Mouse (Mus musculus) CH12.LX (cell line): ENCODE data around the gene Dnajc30. TPM values are rescaled to one million over a fixed set of nuclear protein-coding genes. Genes with fewer than 3 reads are reported as not detected.

ENCODE experiments used
- DNase-seq: peaks from one replicate; pipeline ENCODE4 v3.0.0-alpha.2; 2013; ENCODE audit errors: extremely low read depth
- H3K27ac ChIP-seq: 2 replicates; pipeline ENCODE4 v1.5.1; 2012; ENCODE audit warnings: low read depth, mild to moderate bottlenecking, control low read depth, moderate library complexity; ENCODE audit not compliant: insufficient read depth
- H3K27me3 ChIP-seq: replicated peaks from 2 replicates; pipeline ENCODE3; 2012; ENCODE audit warnings: inconsistent platforms
- H3K36me3 ChIP-seq, 2 experiments: replicated peaks in 1 of 2; 2 replicates each; pipeline versions ENCODE3 to v1.6.1; 2012; ENCODE audit warnings: inconsistent platforms in 1 of 2, low read length in 1 of 2, mild to moderate bottlenecking in 1 of 2, mixed read lengths in 1 of 2, moderate library complexity in 1 of 2; ENCODE audit not compliant: control insufficient read depth in 1 of 2, insufficient read depth in 1 of 2
- H3K4me1 ChIP-seq, 2 experiments: 2 replicates each; pipeline ENCODE4 v1.6.1; 2012; ENCODE audit warnings: inconsistent platforms in 1 of 2, moderate library complexity in 1 of 2; ENCODE audit not compliant: insufficient read depth in 2 of 2, control insufficient read depth in 1 of 2
- H3K4me2 ChIP-seq: 2 replicates; pipeline ENCODE4 v1.6.1; 2012; ENCODE audit warnings: low read depth, mild to moderate bottlenecking, control low read depth; ENCODE audit not compliant: poor library complexity, insufficient read depth, severe bottlenecking
- H3K4me3 ChIP-seq, 3 experiments: fragments of 150-350 bp in 1 of 3; sonication (generic) in 1 of 3; replicated peaks in 1 of 3; 2 replicates each; pipeline versions ENCODE3 to v1.5.1; 2011 to 2012; ENCODE audit warnings: low read depth in 2 of 3, low read length in 2 of 3, mild to moderate bottlenecking in 2 of 3, moderate library complexity in 2 of 3, control low read depth in 1 of 3, improper control_type of control experiment in 1 of 3, inconsistent platforms in 1 of 3, mixed read lengths in 1 of 3; ENCODE audit not compliant: poor library complexity in 1 of 3
- H3K79me2 ChIP-seq: replicated peaks from 2 replicates; pipeline ENCODE4 v1.6.1; 2012; ENCODE audit warnings: mild to moderate bottlenecking, moderate library complexity; ENCODE audit not compliant: control insufficient read depth, poor library complexity, insufficient read depth, severe bottlenecking; ENCODE audit errors: extremely low read depth
- H3K9ac ChIP-seq: 2 replicates; pipeline ENCODE4 v1.6.1; 2012; ENCODE audit warnings: low read depth, mild to moderate bottlenecking, control low read depth, moderate library complexity; ENCODE audit not compliant: insufficient read depth
- H3K9me3 ChIP-seq: replicated peaks from 2 replicates; pipeline ENCODE3; 2012; ENCODE audit warnings: low read length, inconsistent platforms, mixed read lengths
- CHD1 ChIP-seq: IDR thresholded peaks from 2 replicates; pipeline ENCODE4 v1.6.1; 2012; ENCODE audit warnings: low read depth, low read length, improper control_type of control experiment, inconsistent platforms
- CHD2 ChIP-seq: IDR thresholded peaks from 2 replicates; pipeline ENCODE4 v1.6.1; 2011; ENCODE audit warnings: low read length, improper control_type of control experiment
- CTCF ChIP-seq, 2 experiments: IDR thresholded peaks in 1 of 2; conservative IDR thresholded peaks in 1 of 2; 2 replicates each; pipeline ENCODE4 v1.5.1; 2011 to 2012; ENCODE audit warnings: low read depth in 2 of 2, low read length in 2 of 2, improper control_type of control experiment in 1 of 2, inconsistent platforms in 1 of 2, mild to moderate bottlenecking in 1 of 2, moderate library complexity in 1 of 2
- ELF1 ChIP-seq: IDR thresholded peaks from 2 replicates; pipeline ENCODE4 v1.6.1; 2014; ENCODE audit warnings: low read depth, mild to moderate bottlenecking, inconsistent platforms, low read length, improper control_type of control experiment
- EP300 ChIP-seq: IDR thresholded peaks from 2 replicates; pipeline ENCODE4 v1.6.1; 2011; ENCODE audit warnings: low read length, improper control_type of control experiment
- ETS1 ChIP-seq: conservative IDR thresholded peaks from 2 replicates; pipeline ENCODE4 v1.6.1; 2012; ENCODE audit warnings: low read depth, mild to moderate bottlenecking, inconsistent platforms, low read length, improper control_type of control experiment, moderate library complexity
- GABPA ChIP-seq: IDR thresholded peaks from 2 replicates; pipeline ENCODE4 v1.6.1; 2012; ENCODE audit warnings: low read depth, low read length, improper control_type of control experiment, inconsistent platforms; ENCODE audit not compliant: insufficient replicate concordance
- IRF4 ChIP-seq: IDR thresholded peaks from 2 replicates; pipeline ENCODE4 v1.6.1; 2014; ENCODE audit warnings: low read depth, mild to moderate bottlenecking, inconsistent platforms, low read length, improper control_type of control experiment
- JUND ChIP-seq: conservative IDR thresholded peaks from 2 replicates; pipeline ENCODE4 v1.6.1; 2011; ENCODE audit warnings: low read depth, low read length, improper control_type of control experiment
- KAT2A ChIP-seq: IDR thresholded peaks from 2 replicates; pipeline ENCODE4 v1.6.1; 2012; ENCODE audit warnings: low read length, improper control_type of control experiment, inconsistent platforms; ENCODE audit not compliant: insufficient replicate concordance
- MAX ChIP-seq: IDR thresholded peaks from 2 replicates; pipeline ENCODE4 v1.6.1; 2011; ENCODE audit warnings: low read length, improper control_type of control experiment
- MEF2A ChIP-seq: IDR thresholded peaks from 2 replicates; pipeline ENCODE4 v1.6.1; 2014; ENCODE audit warnings: low read depth, mild to moderate bottlenecking, inconsistent platforms, low read length, improper control_type of control experiment, borderline replicate concordance
- MYC ChIP-seq: IDR thresholded peaks from 2 replicates; pipeline ENCODE4 v1.6.1; 2011; ENCODE audit warnings: low read depth, mild to moderate bottlenecking, improper control_type of control experiment, low read length
- NELFE ChIP-seq: IDR thresholded peaks from 2 replicates; pipeline ENCODE4 v1.6.1; 2011; ENCODE audit warnings: low read depth, low read length, improper control_type of control experiment
- NRF1 ChIP-seq: IDR thresholded peaks from 2 replicates; pipeline ENCODE4 v1.6.1; 2014; ENCODE audit warnings: low read depth, mild to moderate bottlenecking, inconsistent platforms, low read length, improper control_type of control experiment, moderate library complexity
- POLR2A ChIP-seq: IDR thresholded peaks from 2 replicates; pipeline ENCODE4 v1.6.1; 2011; ENCODE audit warnings: low read depth, mild to moderate bottlenecking, improper control_type of control experiment, low read length
- POLR2AphosphoS2 ChIP-seq: IDR thresholded peaks from 2 replicates; pipeline ENCODE4 v1.6.1; 2011; ENCODE audit warnings: low read depth, low read length, improper control_type of control experiment
- RAD21 ChIP-seq: IDR thresholded peaks from 2 replicates; pipeline ENCODE4 v1.6.1; 2011; ENCODE audit warnings: low read depth, mild to moderate bottlenecking, low read length, improper control_type of control experiment, moderate library complexity
- SIN3A ChIP-seq: IDR thresholded peaks from 2 replicates; pipeline ENCODE4 v1.6.1; 2012; ENCODE audit warnings: low read length, improper control_type of control experiment, inconsistent platforms
- SMC3 ChIP-seq: IDR thresholded peaks from 2 replicates; pipeline ENCODE4 v1.6.1; 2011; ENCODE audit warnings: low read depth, low read length, improper control_type of control experiment
- TBP ChIP-seq: conservative IDR thresholded peaks from 2 replicates; pipeline ENCODE4 v1.6.1; 2011; ENCODE audit warnings: low read depth, low read length, improper control_type of control experiment
- TCF12 ChIP-seq: IDR thresholded peaks from 2 replicates; pipeline ENCODE4 v1.6.1; 2014; ENCODE audit warnings: low read depth, mild to moderate bottlenecking, inconsistent platforms, low read length, improper control_type of control experiment
- USF1 ChIP-seq: IDR thresholded peaks from 2 replicates; pipeline ENCODE4 v1.6.1; 2014; ENCODE audit warnings: low read depth, mild to moderate bottlenecking, inconsistent platforms, low read length, improper control_type of control experiment
- ZKSCAN1 ChIP-seq: IDR thresholded peaks from 2 replicates; pipeline ENCODE4 v1.6.1; 2012; ENCODE audit warnings: low read depth, inconsistent platforms, low read length, improper control_type of control experiment, borderline replicate concordance
- ZNF384 ChIP-seq: IDR thresholded peaks from 2 replicates; pipeline ENCODE4 v1.6.1; 2012; ENCODE audit warnings: low read depth, low read length, improper control_type of control experiment, inconsistent platforms
- dilution Hi-C: fragments of 300-500 bp; cut with MboI; formaldehyde crosslinking; loops from 2 replicates; pipeline ENCODE4 v1.14.3; 2020; ENCODE audit warnings: low sequenced_read_pairs; ENCODE audit not compliant: extremely low pct_unique_long_range_greater_than_20kb, extremely low pct_ligation_motif_present
- in situ Hi-C: fragments of 300-500 bp; cut with MboI; formaldehyde crosslinking; loops from 3 replicates; pipeline ENCODE4 v1.14.3; 2019; ENCODE audit warnings: low sequenced_read_pairs, low pct_ligation_motif_present, low pct_unique_long_range_greater_than_20kb, mixed read lengths
- polyA plus RNA-seq: library from polyadenylated mRNA; unstranded; fragments of >175 nt; gene quantifications from 2 replicates; pipeline ENCODE4 v1.2.1, GENCODE M21; 2012; ENCODE audit warnings: low read depth; ENCODE audit not compliant: insufficient read length
- total RNA-seq, 2 experiments: library from RNA; depleted of rRNA; stranded (reverse); fragments of 300-350 nt in 1 of 2; fragments of >200 nt in 1 of 2; gene quantifications; 2 replicates each; pipeline ENCODE4 v1.2.3; 2012 to 2014

Dnajc30 gene
- total and polyA plus RNA-seq, 3 experiments = 4.9 to 9.6 (median 7.2) TPM

GRCm38 (mm10) chr5:135066008-135066407, 2.0 kb downstream of the Dnajc30 start:
- H3K4me2 ChIP-seq = peak overlapping the region; percentile 39; the same call in 1 of the 2 replicates
- in situ Hi-C loops (no loop called here), dilution Hi-C loops (no loop called here)
- H3K9ac ChIP-seq = no peak overlapping the region
- TF ChIP-seq POLR2AphosphoS2 (no peak), SIN3A (no peak), MYC (no peak), NELFE (no peak), ZNF384 (no peak), RAD21 (no peak), EP300 (no peak), CHD2 (no peak), IRF4 (no peak), ETS1 (no peak), TCF12 (no peak), MAX (no peak), ZKSCAN1 (no peak), CHD1 (no peak), TBP (no peak)
- TF ChIP-seq, all 38 proteins: peak for 0
- no peak for DNase-seq
- Histone ChIP-seq H3K27me3 (peaks cover 5% of the 10 kb centered on the region), H3K4me3 (no peak overlapping the region), H3K9me3 (no peaks in the 10 kb centered on the region), H3K79me2 (peaks cover 7% of the 10 kb centered on the region), H3K27ac (no peak overlapping the region), H3K36me3 (peaks cover 10 to 41% of the 10 kb centered on the region in 2 experiments), H3K4me1 (peaks cover 11 to 25% of the 10 kb centered on the region in 2 experiments; a peak in 3 of 4 replicates)

- H3K36me3 ChIP-seq = peaks cover 6 to 26% of the 10 kb centered on the region in 2 experiments
- in situ Hi-C loops (loop anchor here (5.0 kb wide), 1 partner anchor 48 kb away; the partner anchor contains the start of gene Stx1a), dilution Hi-C loops (no loop called here)
- no peak for DNase-seq
- H3K4me1 ChIP-seq = peaks cover 8 to 9% of the 10 kb centered on the region in 2 experiments; a peak in 2 of 4 replicates
- no peaks in the 10 kb centered on the region for H3K79me2 ChIP-seq
- TF ChIP-seq CHD2 (no peak), USF1 (no peak), NRF1 (no peak), KAT2A (no peak), ETS1 (no peak), ZNF384 (no peak), POLR2A (no peak), TBP (no peak), JUND (no peak), ELF1 (no peak), SMC3 (no peak), EP300 (no peak), MEF2A (no peak), GABPA (no peak), MYC (no peak), ZKSCAN1 (no peak), CTCF (conservative IDR thresholded peaks at IDR 0.05 in 1 of 2, IDR thresholded peaks at IDR 0.05 in 1 of 2; ENCODE audit: low read depth in 2 of 2, low read length in 2 of 2) (no peak)
- no peaks in the 10 kb centered on the region for H3K9me3 ChIP-seq
- H3K4me3 ChIP-seq = no peak overlapping the region
- no peak overlapping the region for H3K9ac ChIP-seq
- H3K27me3 ChIP-seq = peaks cover 24% of the 10 kb centered on the region
- no peak overlapping the region for H3K27ac ChIP-seq
- H3K4me2 ChIP-seq = no peak overlapping the region
These were observed 6.4 kb downstream of the Dnajc30 start for GRCm38 (mm10) chr5:135070448-135070847.
